Mouse (Mus musculus): Measurements from ENCODE around the gene Ctf1. TPM values are rescaled to one million over a fixed set of nuclear protein-coding genes. Genes with fewer than 3 reads are reported as not detected.
A peak's percentile ranks its signal among the peaks of the same experiment; 100 is the strongest.

Ctf1 gene
- total and polyA plus RNA-seq, 3 experiments, result 2.8 to 7.2 TPM; not detected in 1

- TF ChIP-seq POLR2AphosphoS5 (IDR thresholded peaks at IDR 0.05; ENCODE audit: borderline replicate concordance, low read depth, low read length) (no peak), TBP (IDR thresholded peaks at IDR 0.05; ENCODE audit: low read depth, low read length) (no peak), UBTF (IDR thresholded peaks at IDR 0.05; ENCODE audit: borderline replicate concordance, insufficient read depth, low read depth, low read length) (peak; percentile 80; the same call in 1 of the 2 replicates), MYB (IDR thresholded peaks at IDR 0.05; ENCODE audit: low read depth, low read length) (no peak), BHLHE40 (IDR thresholded peaks at IDR 0.05; ENCODE audit: borderline replicate concordance, low read depth, low read length) (no peak), SMC3 (IDR thresholded peaks at IDR 0.05; ENCODE audit: low read depth, low read length) (peak; percentile 57), JUND (IDR thresholded peaks at IDR 0.05; ENCODE audit: low read depth, low read length) (no peak)
Observed at GRCm38 (mm10) chr7:127716992-127717391, 4.5 kb downstream of the Ctf1 start (continued).

GRCm38 (mm10) chr7:127718339-127718738 lies 5.8 kb downstream of the Ctf1 start:
- no peaks in the 10 kb centered on the region for H3K9me3 ChIP-seq (replicated peaks; ENCODE audit: insufficient read depth, low read length)
- peaks cover 0 to 9% of the 10 kb centered on the region in 2 experiments; a peak in 2 of 4 replicates for H3K36me3 ChIP-seq (ENCODE audit: control insufficient read depth in 1 of 2, insufficient read depth in 2 of 2, low read length in 2 of 2)
- peak; percentile 39 for DNase-seq (ENCODE audit: low read depth, low spot score)
- H3K27ac ChIP-seq (ENCODE audit: control insufficient read depth, low read depth, low read length), result no peak overlapping the region
- H3K4me3 ChIP-seq (ENCODE audit: control insufficient read depth in 1 of 2, insufficient read depth in 1 of 2, low read depth in 2 of 2, low read length in 2 of 2), result no peak overlapping the region
- H3K4me1 ChIP-seq (ENCODE audit: control insufficient read depth in 1 of 2, insufficient read depth in 2 of 2, low read length in 2 of 2), result peaks cover 2 to 7% of the 10 kb centered on the region in 2 experiments; a peak in 3 of 4 replicates
- no peaks in the 10 kb centered on the region for H3K27me3 ChIP-seq (ENCODE audit: control insufficient read depth in 1 of 2, insufficient read depth in 2 of 2, low read length in 2 of 2)
- no peak overlapping the region for H3K9ac ChIP-seq (ENCODE audit: control insufficient read depth, low read depth, low read length, poor library complexity, severe bottlenecking)
- TF ChIP-seq MAFK (IDR thresholded peaks at IDR 0.05; ENCODE audit: borderline replicate concordance, low read depth, low read length), result 0 out of 2 replicates have a peak, but pooled peaks have one; percentile 20
- no peak for TF ChIP-seq GABPA (IDR thresholded peaks at IDR 0.05; ENCODE audit: low read depth, low read length)
- no peak for TF ChIP-seq CTCF (IDR thresholded peaks at IDR 0.05 in 2 of 3, conservative IDR thresholded peaks at IDR 0.05 in 1 of 3; ENCODE audit: control insufficient read depth in 1 of 3, insufficient read depth in 1 of 3, low read depth in 2 of 3, low read length in 3 of 3, poor library complexity in 1 of 3, severe bottlenecking in 1 of 3)
- peak; percentile 98 for TF ChIP-seq TBP (IDR thresholded peaks at IDR 0.05; ENCODE audit: low read depth, low read length)
- peaks cover 1% of the 10 kb centered on the region; the same call in 1 of the 2 replicates for H3K79me2 ChIP-seq (ENCODE audit: control insufficient read depth, insufficient read depth, low read length, poor library complexity)

- no peak for TF ChIP-seq CHD1 (IDR thresholded peaks at IDR 0.05; ENCODE audit: low read depth, low read length)
- TF ChIP-seq POLR2AphosphoS5 (IDR thresholded peaks at IDR 0.05; ENCODE audit: borderline replicate concordance, low read depth, low read length), result no peak
- TF ChIP-seq ELF1 (IDR thresholded peaks at IDR 0.05; ENCODE audit: low read depth, low read length), result no peak
- no peak for TF ChIP-seq USF1 (IDR thresholded peaks at IDR 0.05; ENCODE audit: low read depth, low read length)
- Histone ChIP-seq H3K4me3 (ENCODE audit: control insufficient read depth in 1 of 2, insufficient read depth in 1 of 2, low read depth in 2 of 2, low read length in 2 of 2) (no peak overlapping the region), H3K36me3 (ENCODE audit: control insufficient read depth in 1 of 2, insufficient read depth in 2 of 2, low read length in 2 of 2) (peaks cover 0 to 7% of the 10 kb centered on the region in 2 experiments; a peak in 2 of 4 replicates), H3K4me1 (ENCODE audit: control insufficient read depth in 1 of 2, insufficient read depth in 2 of 2, low read length in 2 of 2) (peaks cover 2 to 7% of the 10 kb centered on the region in 2 experiments; a peak in 3 of 4 replicates), H3K9ac (ENCODE audit: control insufficient read depth, low read depth, low read length, poor library complexity, severe bottlenecking) (no peak overlapping the region), H3K27me3 (ENCODE audit: control insufficient read depth in 1 of 2, insufficient read depth in 2 of 2, low read length in 2 of 2) (no peaks in the 10 kb centered on the region), H3K27ac (ENCODE audit: control insufficient read depth, low read depth, low read length) (no peak overlapping the region), H3K9me3 (replicated peaks; ENCODE audit: insufficient read depth, low read length) (no peaks in the 10 kb centered on the region), H3K79me2 (ENCODE audit: control insufficient read depth, insufficient read depth, low read length, poor library complexity) (peaks cover 1% of the 10 kb centered on the region; the same call in 1 of the 2 replicates)
- no peak for DNase-seq (ENCODE audit: low read depth, low spot score)
Observed at GRCm38 (mm10) chr7:127719258-127719657, 6.7 kb downstream of the Ctf1 start.

Data from MEL (cell line).